Mouse (Mus musculus) adrenal gland, adult 2 months (tissue): ENCODE results near the gene Casq2. TPM values are rescaled to one million over a fixed set of nuclear protein-coding genes. Genes with fewer than 3 reads are reported as not detected.

Experiments used
- DNase-seq: peaks from one replicate; pipeline ENCODE4 v3.0.0; 2021
- long read RNA-seq: library from polyadenylated mRNA; stranded (forward); transcript quantifications from one replicate; pipeline ENCODE4 v2.0.0, GENCODE M21; 2021
- polyA plus RNA-seq: library from polyadenylated mRNA; depleted of rRNA; stranded (reverse); fragments of >200 nt; gene quantifications from 2 replicates; pipeline ENCODE4 v1.2.3, GENCODE M21; 2012; rRNA removed
- total RNA-seq, 2 experiments: library from RNA; stranded (reverse); gene quantifications; 2 replicates each; pipeline ENCODE4 v1.2.3; 2021

Casq2 gene
- total RNA-seq (1 to 10 TPM; 1.7 to 2.0 TPM), polyA plus RNA-seq (0.11 and 0.12 TPM in 2 replicates)
- long read RNA-seq: 0 reads

GRCm38 (mm10) chr3:102086283-102086682 lies at the start of gene Casq2:
Casq2 (plus strand) TSS chr3:102086415.
- DNase-seq: no peak

- no peak for DNase-seq
Measured at GRCm38 (mm10) chr3:102037806-102038205, 48.4 kb upstream of the Casq2 start.

DNA sequence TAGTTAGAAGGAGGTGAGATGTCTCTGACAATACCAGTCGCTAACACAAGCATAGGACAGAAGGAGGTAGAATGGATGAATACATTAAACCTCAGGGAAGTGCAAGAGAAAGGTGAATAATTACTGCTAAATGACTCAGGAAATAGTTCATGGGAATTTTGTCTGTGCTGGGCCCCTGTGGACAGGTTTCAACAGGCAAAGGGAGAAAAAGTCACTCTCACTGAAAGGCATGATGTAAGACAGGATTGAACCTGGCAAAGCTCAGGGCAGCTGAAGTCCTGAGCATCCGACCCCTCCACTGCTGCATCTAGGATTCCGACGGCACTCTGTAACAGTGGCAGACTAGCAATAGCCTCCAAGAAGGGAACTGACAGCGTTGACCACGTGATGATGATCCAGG lies 47.6 kb upstream of the Casq2 start:
- DNase-seq: no peak

DNA sequence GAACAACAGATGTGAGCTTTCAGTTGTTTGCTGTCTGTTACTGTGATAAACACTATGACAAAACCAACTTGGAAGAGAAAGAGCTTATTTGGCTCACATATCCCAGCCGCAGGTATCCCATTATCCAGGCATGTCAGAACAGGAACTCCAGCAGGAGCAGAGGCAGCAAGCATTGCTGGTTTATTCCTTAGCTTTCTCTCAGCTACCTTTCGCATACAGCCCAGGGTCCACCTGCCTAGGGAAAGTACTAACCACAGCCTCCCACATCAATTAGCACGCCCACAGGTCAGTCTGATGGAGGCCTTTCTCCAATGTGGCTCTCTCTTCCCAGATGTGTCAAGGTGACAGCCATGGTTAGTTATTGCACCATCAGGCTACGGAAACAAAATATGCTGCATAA lies 44.6 kb upstream of the Casq2 start:
- DNase-seq: no peak

DNA sequence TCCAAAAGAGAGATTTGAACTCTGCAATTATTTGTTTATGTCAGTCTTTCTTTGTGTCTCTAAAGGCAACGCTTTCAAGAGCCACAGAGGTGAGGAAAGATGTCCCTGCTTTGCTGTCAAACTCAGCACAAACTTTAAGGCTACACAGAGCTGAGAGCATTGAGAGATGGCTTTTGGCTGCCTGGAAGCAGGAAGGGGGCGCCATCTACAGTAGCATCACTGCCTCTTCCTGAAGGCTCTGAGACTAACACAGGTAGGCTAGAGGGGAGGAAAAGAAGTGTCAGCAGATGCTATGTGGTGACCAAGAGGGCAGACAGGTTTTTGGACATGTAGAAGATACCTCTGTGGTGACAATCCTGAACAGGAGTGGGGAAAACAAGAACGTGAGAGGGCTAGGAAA lies 41.1 kb upstream of the Casq2 start:
- peak; percentile 14 for DNase-seq

DNA sequence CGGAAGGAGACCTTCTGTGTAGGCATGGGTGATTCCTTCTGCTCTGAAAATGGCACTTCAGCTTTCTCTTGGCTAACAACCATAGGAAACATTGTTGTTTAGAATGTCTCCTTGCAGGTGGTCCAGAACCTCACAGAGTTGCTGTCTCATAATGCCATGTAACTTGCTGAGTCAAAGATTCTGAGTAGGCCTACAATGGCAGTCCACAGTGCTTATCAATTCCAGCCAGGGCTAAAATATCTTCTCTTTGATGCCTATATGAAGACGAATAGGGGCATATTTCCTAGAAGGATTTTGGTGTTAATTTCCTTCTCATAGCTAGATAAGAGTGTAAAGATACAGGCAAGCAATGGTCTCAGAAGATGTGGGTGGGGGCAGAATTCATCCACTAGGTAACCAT lies 38.7 kb upstream of the Casq2 start:
- DNase-seq: no peak

GRCm38 (mm10) chr3:102049207-102050104 lies 36.8 kb upstream of the Casq2 start:
- DNase-seq: no peak

DNA sequence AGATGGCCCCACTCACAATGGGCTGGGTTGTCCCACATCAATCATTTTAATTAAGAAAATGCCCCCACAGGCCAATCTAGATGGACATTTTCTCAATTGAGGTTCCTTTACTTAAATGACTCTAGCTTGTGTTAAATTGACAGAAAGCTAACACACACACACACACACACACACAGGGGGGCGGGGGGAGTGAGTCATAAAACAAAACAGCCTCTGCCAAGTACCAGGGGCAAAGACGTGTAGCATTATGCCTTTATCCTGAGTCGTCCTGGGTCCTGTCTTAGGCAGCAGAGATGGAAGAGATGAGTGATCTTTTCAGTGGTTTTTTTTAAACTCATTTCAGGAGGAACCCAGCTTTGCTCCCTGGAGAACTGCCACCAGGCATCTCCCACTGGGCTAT lies 34.2 kb upstream of the Casq2 start:
- no peak for DNase-seq

- no peak for DNase-seq
Measured at GRCm38 (mm10) chr3:102053293-102053692, 32.9 kb upstream of the Casq2 start.

GRCm38 (mm10) chr3:102055878-102056277 lies 30.3 kb upstream of the Casq2 start:
- no peak for DNase-seq

DNA sequence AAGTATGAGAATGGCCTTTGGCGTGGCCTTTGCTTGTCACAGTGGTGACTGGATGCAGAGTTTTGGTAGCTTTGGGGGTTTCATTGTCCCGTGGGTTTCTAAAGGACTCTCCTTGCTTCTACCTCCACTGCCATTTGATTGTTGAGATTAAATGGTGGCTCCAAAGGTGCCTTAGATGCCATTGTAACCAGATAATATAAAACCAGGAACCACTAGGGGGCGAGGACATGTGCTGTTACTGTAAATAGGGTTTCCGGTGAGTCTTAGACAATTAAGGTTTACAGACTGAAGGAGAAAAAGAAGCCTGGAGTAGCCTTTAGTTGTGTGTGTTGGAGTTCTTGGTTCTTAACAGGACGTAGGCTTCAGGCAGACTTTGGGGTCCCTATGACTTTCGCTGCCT lies 26.1 kb upstream of the Casq2 start:
- no peak for DNase-seq

GRCm38 (mm10) chr3:102061923-102062670 lies 24.1 kb upstream of the Casq2 start:
- peak; percentile 76 for DNase-seq

- no peak for DNase-seq
Measured at GRCm38 (mm10) chr3:102062671-102063010, 23.6 kb upstream of the Casq2 start.

DNA sequence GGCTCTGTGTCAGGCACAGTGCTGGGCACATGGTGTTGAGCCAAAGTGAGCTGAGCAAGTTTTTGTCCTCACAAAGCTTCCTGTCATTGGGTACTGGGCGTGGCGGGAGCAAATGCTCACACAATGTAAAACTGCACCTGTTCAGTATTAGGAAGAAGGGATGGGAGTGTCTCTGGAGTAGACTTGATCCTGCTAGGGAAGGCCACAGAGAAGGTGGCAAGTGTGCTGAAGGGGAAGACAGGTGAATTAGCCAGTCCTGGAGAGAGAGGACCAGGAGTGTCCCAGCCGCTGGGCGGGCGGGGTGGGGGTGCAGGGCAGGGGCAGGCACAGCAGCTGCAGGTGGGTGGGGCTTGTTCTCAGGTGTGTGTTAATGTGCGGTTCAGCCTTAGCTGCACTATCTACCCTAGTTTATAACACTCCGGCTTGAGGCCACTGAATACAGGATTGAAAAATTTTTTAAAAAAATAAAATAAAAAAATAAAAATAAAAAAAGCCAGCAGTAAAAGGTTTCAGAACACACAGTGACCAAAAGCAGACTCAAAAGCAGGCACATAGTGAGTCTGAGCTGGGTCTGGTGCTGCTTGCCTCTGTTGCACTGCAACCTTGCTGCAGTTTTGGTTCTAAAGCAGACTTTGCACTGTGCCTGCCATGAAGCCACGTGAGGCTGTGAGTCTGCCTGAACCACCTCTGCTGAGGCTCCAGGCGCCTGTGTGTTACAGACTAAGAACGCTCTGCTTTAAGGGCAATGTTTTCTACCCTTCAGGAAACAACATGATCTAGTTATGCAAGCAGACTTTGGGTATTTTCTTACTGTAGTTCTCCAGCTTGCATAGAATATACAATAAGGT lies 22.7 kb upstream of the Casq2 start:
- no peak for DNase-seq

GRCm38 (mm10) chr3:102064566-102064965 lies 21.6 kb upstream of the Casq2 start:
- DNase-seq: no peak

GRCm38 (mm10) chr3:102067306-102067705 lies 18.9 kb upstream of the Casq2 start:
- no peak for DNase-seq

DNA sequence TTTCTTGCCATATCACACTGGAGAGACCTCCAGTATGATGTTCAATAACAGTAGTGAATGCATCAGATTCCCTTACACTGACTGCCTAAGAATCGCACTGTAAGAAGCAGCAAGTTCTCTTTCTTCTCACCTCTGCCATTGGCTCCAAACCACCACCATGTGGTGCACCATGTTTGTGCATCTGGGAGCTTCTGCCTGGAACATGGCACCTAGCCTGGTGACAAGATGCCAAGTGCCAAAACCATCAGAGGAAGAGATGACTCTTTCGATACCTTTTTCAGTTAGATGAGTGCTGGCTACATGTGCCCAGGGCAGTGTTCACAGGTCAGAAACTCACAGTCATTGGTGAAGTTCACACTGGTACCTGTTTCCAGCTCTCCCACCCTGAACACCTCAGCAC lies 18.4 kb upstream of the Casq2 start:
- DNase-seq: no peak

DNA sequence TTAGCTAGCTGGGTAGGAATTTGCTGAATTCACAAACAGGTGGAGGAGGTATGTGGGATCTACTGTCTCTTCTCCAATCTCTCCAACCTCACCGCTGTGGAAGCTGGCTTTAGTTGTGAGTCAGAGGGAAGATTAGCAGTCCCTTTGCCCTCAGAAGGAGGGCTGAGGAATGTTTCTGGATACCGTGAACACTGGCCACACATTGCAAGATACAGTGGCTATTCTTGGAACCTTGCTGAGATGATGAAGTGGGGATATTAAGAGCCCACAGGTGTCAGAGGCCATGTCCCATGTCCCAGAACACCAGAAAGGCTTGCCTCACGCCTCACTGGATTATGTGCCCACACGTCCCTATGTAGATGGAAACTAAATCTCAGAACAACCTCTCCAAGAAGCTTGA lies 17.0 kb upstream of the Casq2 start:
- DNase-seq: no peak

DNA sequence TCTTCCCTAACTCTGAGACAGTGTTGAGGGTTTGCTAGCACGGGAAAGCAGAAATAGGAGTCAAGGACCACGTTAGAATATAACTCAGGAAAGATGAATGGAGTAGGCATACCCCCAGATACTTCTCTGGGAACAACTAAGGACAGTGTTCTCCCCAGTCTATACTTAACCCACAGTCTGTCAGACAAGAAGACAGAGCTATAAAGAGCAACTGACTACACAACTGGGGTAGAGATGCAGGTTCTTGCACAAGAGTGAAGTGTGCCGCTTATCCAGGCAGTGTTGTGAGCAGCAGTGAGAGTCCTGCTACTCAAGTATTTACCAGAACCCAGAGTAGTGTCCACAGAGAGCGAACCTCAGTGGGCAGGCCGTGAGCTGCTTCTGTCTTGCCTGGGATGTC lies 16.5 kb upstream of the Casq2 start:
- no peak for DNase-seq

GRCm38 (mm10) chr3:102070360-102070759 lies 15.9 kb upstream of the Casq2 start:
- DNase-seq: no peak

GRCm38 (mm10) chr3:102071016-102071415 lies 15.2 kb upstream of the Casq2 start:
- DNase-seq: no peak

GRCm38 (mm10) chr3:102079413-102079812 lies 6.8 kb upstream of the Casq2 start:
- no peak for DNase-seq
